Mouse (Mus musculus) hindbrain, embryonic 11.5 days (tissue): Measurements from ENCODE around the gene Rhox3g. TPM values are rescaled to one million over a fixed set of nuclear protein-coding genes. Genes with fewer than 3 reads are reported as not detected.
"Not testable (repeated sequence)": the region's sequence is repeated elsewhere in the genome, so short reads cannot be mapped to it uniquely, and the experiment has no call there.

ENCODE experiments used
- ATAC-seq: fragments of 200-750 bp; cut with Nextera tagmentation; 2 replicates; pipeline ENCODE4 v1.8.0; 2017; ENCODE audit warnings: mild to moderate bottlenecking, moderate TSS enrichment, moderate library complexity; ENCODE audit not compliant: low FRiP score
- DNase-seq: peaks from one replicate; pipeline ENCODE4 v3.0.0-alpha.2; 2015; ENCODE audit warnings: low spot score
- H3K27ac ChIP-seq: fragments of 300-500 bp; sonication (generic); 2 replicates; pipeline ENCODE4 v1.5.1; 2014; ENCODE audit warnings: mild to moderate bottlenecking, low read depth, low read length
- H3K27me3 ChIP-seq: fragments of 300-500 bp; sonication (generic); 2 replicates; pipeline ENCODE4 v1.6.1; 2014; ENCODE audit warnings: mild to moderate bottlenecking, low read length, moderate library complexity, mixed read lengths; ENCODE audit not compliant: control insufficient read depth, insufficient read depth
- H3K36me3 ChIP-seq: fragments of 300-500 bp; sonication (generic); 2 replicates; pipeline ENCODE4 v1.6.1; 2014; ENCODE audit warnings: mild to moderate bottlenecking, low read length, moderate library complexity, mixed read lengths; ENCODE audit not compliant: control insufficient read depth, insufficient read depth
- H3K4me1 ChIP-seq: fragments of 300-500 bp; sonication (generic); replicated peaks from 2 replicates; pipeline ENCODE4 v1.6.1; 2014; ENCODE audit warnings: low read length, mixed read lengths; ENCODE audit not compliant: control insufficient read depth, insufficient read depth
- H3K4me2 ChIP-seq: fragments of 300-500 bp; sonication (generic); replicated peaks from 2 replicates; pipeline ENCODE4 v1.6.1; 2014; ENCODE audit warnings: mild to moderate bottlenecking, low read depth, low read length
- H3K4me3 ChIP-seq: fragments of 300-500 bp; sonication (generic); 2 replicates; pipeline ENCODE4 v1.5.1; 2014; ENCODE audit warnings: low read depth, low read length
- H3K9ac ChIP-seq: fragments of 300-500 bp; sonication (generic); 2 replicates; pipeline ENCODE4 v1.6.1; 2014; ENCODE audit warnings: low read depth, low read length
- H3K9me3 ChIP-seq: fragments of 300-500 bp; sonication (generic); 2 replicates; pipeline ENCODE4 v1.6.1; 2016; ENCODE audit warnings: low read length; ENCODE audit not compliant: control insufficient read depth
- WGBS: fragments of 180-500 bp; shearing (Covaris S2); extraction: QIAGEN DNeasy Blood & Tissue Kit; methylation state at CpG from one replicate; pipeline ENCODE4 v1.1.7; 2014; 5-methylcytosine and 5-hydroxymethylcytosine counted together
- polyA plus RNA-seq: library from polyadenylated mRNA; unstranded; fragments of >200 nt; fragmentation: Nextera tagmentation; extraction: Ambion mirVana; gene quantifications from 2 replicates; pipeline ENCODE4 v1.2.1, GENCODE M21; 2014

Gene Rhox3g
- not detected in 2 replicates for polyA plus RNA-seq

DNA sequence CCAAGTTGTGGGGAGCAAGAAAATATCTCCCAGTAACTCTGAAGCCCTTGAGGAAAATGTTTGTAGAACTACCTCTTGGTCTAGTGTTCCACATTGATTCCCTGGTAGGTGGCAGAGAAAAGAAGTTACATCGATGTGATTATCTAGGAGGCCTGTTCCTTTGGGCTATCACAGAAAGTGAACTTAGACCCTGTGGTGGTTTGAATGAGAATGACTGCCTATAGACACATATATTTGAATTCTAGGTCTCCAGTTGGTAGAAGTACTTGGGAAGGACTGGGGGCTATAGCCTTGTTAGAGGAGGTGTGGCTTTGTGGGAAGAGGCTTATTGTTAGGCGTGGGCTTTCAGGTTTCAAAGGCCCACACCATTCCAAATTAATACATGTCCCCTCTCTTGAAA is at the start of gene Rhox3g:
Gene Rhox3g (minus strand): TSS at position 101 of the 400 bp plus-strand sequence.
- not testable (repeated sequence) for H3K9ac ChIP-seq, H3K9me3 ChIP-seq

DNA sequence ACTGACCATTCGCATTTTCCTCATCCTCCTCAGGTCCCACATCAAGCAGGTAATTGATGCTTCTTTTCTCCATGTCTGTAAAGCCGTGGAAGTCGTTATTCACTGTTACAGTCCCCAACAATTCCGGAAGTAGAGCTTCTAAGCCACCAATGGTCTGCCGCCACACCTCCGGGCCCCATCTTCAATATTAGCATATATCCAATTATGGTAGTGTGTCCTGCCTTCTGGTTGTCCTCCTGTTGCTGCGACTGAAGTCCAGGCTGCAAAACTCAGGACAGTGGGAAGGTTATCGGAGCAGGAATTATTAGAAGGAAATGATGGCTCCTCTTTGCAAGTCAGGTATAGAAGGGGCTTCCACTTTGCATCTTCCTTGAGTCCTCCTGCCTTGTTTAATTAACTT is 44.8 kb upstream of the Rhox3g start, which contains the start of gene Rhox2h:
Gene Rhox2h (minus strand): TSS at position 101 of the 400 bp plus-strand sequence.
- WGBS, result 88% methylated on average over 8 of the region's 8 CpGs
- H3K27me3 ChIP-seq, H3K4me1 ChIP-seq, ATAC-seq, H3K9ac ChIP-seq, H3K36me3 ChIP-seq, H3K27ac ChIP-seq, H3K4me3 ChIP-seq, H3K9me3 ChIP-seq, DNase-seq, H3K4me2 ChIP-seq: not testable (repeated sequence)

More for the DNA sequence above, at the start of gene Rhox3g:
- ATAC-seq, H3K4me1 ChIP-seq, H3K27me3 ChIP-seq, DNase-seq, H3K4me3 ChIP-seq, H3K36me3 ChIP-seq, H3K4me2 ChIP-seq, H3K27ac ChIP-seq: not testable (repeated sequence)
- WGBS, result 92% methylated on average over 2 of the region's 2 CpGs

DNA sequence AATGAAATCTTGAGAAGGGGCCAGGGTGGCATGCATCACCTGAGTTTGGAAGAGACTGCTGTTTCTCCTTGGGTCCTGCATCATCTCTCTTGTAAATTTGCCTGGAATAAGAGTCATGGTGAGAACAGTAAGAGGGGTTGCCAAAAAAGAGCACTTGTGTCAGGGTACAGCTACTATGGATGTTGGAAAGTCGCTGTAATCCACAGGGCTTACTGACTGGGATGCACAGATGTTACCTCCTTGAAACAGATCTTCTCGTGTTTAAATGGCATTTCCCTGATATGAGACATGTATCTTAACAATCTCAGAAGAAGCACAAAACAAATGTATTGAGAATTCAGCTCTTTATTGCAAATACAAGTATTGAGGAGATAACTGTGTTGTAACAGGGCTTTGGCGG is 40.3 kb upstream of the Rhox3g start, which contains the start of gene Rhox3h:
Gene Rhox3h (minus strand): TSS at position 101 of the 400 bp plus-strand sequence.
- not testable (repeated sequence) for H3K36me3 ChIP-seq, H3K4me2 ChIP-seq, H3K27me3 ChIP-seq, H3K9me3 ChIP-seq, ATAC-seq, H3K27ac ChIP-seq, H3K9ac ChIP-seq, DNase-seq, H3K4me3 ChIP-seq, H3K4me1 ChIP-seq
- no CpG with 5 or more reads among the region's 3 CpGs for WGBS

DNA sequence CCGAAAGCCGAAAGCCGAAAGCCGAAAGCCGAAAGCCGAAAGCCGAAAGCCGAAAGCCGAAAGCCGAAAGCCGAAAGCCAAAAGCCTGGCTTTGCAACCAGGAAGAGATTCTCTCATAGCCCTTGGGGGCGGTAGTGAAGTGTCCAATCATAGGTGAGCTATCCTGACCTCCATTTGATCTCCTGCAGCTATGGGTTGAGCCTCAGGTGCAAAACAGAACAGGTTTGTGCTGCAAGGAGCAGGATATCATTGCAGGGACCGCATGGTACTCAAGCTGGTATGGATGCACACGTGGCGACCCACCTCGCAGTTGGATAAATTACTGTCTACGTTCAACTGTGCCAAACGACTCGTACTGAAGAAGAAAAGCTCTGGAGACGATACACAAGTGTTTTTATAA is 22.8 kb upstream of the Rhox3g start, which contains the start of gene Rhox4g:
Gene Rhox4g (minus strand): TSS at position 101 of the 400 bp plus-strand sequence.
- not testable (repeated sequence) for H3K27ac ChIP-seq, H3K36me3 ChIP-seq, H3K4me2 ChIP-seq, H3K27me3 ChIP-seq, H3K9ac ChIP-seq, H3K4me3 ChIP-seq, ATAC-seq, DNase-seq, H3K9me3 ChIP-seq, H3K4me1 ChIP-seq
- 91% methylated on average over 9 of the region's 20 CpGs for WGBS

DNA sequence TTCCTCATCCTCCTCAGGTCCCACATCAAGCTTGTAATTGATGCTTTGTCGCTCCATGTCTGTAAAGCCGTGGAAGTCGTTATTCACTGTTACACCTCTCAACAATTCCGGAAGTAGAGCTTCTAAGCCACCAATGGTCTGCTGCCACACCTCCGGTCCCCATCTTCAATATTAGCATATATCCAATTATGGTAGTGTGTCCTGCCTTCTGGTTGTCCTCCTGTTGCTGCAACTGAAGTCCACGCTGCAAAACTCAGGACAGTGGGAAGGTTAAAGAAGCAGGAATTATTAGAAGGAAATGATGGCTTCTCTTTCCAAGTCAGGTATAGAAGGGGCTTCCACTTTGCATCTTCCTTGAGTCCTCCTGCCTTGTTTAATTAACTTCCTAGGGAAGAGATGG is 15.0 kb upstream of the Rhox3g start, which contains the start of gene Rhox2g:
Gene Rhox2g (minus strand): TSS at position 101 of the 400 bp plus-strand sequence.
- 91% methylated on average over 6 of the region's 6 CpGs for WGBS
- H3K4me2 ChIP-seq, H3K36me3 ChIP-seq, H3K9me3 ChIP-seq, H3K27ac ChIP-seq, H3K9ac ChIP-seq, H3K4me3 ChIP-seq, H3K27me3 ChIP-seq, DNase-seq, H3K4me1 ChIP-seq, ATAC-seq: not testable (repeated sequence)

DNA sequence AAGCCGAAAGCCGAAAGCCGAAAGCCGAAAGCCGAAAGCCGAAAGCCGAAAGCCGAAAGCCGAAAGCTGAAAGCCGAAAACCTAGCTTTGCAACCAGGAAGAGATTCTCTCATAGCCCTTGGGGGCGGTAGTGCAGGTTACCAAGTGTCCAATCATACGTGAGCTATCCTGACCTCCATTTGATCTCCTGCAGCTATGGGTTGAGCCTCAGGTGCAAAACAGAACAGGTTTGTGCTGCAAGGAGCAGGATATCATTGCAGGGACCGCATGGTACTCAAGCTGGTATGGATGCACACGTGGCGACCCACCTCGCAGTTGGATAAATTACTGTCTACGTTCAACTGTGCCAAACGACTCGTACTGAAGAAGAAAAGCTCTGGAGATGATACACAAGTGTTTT is 20.8 kb downstream of the Rhox3g start, which contains the start of gene Rhox4f:
Gene Rhox4f (minus strand): TSS at position 101 of the 400 bp plus-strand sequence.
- not testable (repeated sequence) for DNase-seq, ATAC-seq
- WGBS, result 93% methylated on average over 12 of the region's 19 CpGs

DNA sequence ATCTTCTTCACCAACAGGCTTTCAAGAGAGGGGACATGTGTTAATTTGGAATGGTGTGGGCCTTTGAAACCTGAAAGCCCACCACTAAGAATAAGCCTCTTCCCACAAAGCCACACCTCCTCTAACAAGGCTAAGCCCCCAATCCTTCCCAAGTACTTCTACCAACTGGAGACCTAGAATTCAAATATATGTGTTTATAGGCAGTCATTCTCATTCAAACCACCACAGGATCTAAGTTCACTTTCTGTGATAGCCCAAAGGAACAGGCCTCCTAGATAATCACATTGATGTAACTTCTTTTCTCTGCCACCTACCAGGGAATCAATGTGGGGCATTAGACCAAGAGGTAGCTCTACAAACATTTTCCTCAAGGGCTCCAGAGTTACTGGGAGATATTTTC is 47.7 kb downstream of the Rhox3g start, which contains the start of gene Rhox3f:
Gene Rhox3f (plus strand): TSS at position 301 of the 400 bp plus-strand sequence.
- DNase-seq, H3K27ac ChIP-seq, H3K36me3 ChIP-seq, H3K9me3 ChIP-seq, H3K4me2 ChIP-seq, ATAC-seq, H3K4me1 ChIP-seq, H3K27me3 ChIP-seq, H3K9ac ChIP-seq, H3K4me3 ChIP-seq: not testable (repeated sequence)

More for the DNA sequence above, 20.8 kb downstream of the Rhox3g start, which contains the start of gene Rhox4f:
- not testable (repeated sequence) for H3K4me1 ChIP-seq, H3K27me3 ChIP-seq, H3K9me3 ChIP-seq, H3K9ac ChIP-seq, H3K36me3 ChIP-seq, H3K4me2 ChIP-seq, H3K4me3 ChIP-seq, H3K27ac ChIP-seq

Other genes starting within 250 kb of the Rhox3g start
- not detected in 2 replicates for gene Rhox3a2, start 248.6 kb downstream of the Rhox3g start, polyA plus RNA-seq
- 4.2 TPM in 2 replicates for gene Rhox4a2, start 237.8 kb downstream of the Rhox3g start, polyA plus RNA-seq
- 0.85 TPM in 1 of 2 replicates, not detected in the other for gene Rhox2b, start 216.5 kb downstream of the Rhox3g start, polyA plus RNA-seq
- 0.91 and 1.5 TPM in 2 replicates for gene Rhox4b, start 196.1 kb downstream of the Rhox3g start, polyA plus RNA-seq
- gene Rhox2c, start 174.9 kb downstream of the Rhox3g start, polyA plus RNA-seq, result 2.4 and 4.1 TPM in 2 replicates
- gene Rhox3c, start 170.0 kb downstream of the Rhox3g start, polyA plus RNA-seq, result not detected in 2 replicates
- 0.37 TPM in 1 of 2 replicates, not detected in the other for gene Rhox4c, start 148.3 kb downstream of the Rhox3g start, polyA plus RNA-seq
- gene Rhox2d, start 135.2 kb downstream of the Rhox3g start, polyA plus RNA-seq, result 0.43 TPM in 1 of 2 replicates, not detected in the other
- 0.21 TPM in 1 of 2 replicates, not detected in the other for gene Rhox4d, start 114.3 kb downstream of the Rhox3g start, polyA plus RNA-seq
- gene Rhox2e, start 98.2 kb downstream of the Rhox3g start, polyA plus RNA-seq, result 0.25 and 0.85 TPM in 2 replicates
- gene Rhox3e, start 86.6 kb downstream of the Rhox3g start, polyA plus RNA-seq, result not detected in 2 replicates
- not detected in 2 replicates for gene Rhox4e, start 71.2 kb downstream of the Rhox3g start, polyA plus RNA-seq
- 0.31 and 0.89 TPM in 2 replicates for gene Rhox2f, start 57.2 kb downstream of the Rhox3g start, polyA plus RNA-seq
- not detected in 2 replicates for gene Rhox3f, start 47.6 kb downstream of the Rhox3g start, polyA plus RNA-seq
- gene Rhox4f, start 20.9 kb downstream of the Rhox3g start, polyA plus RNA-seq, result 0.46 TPM in 1 of 2 replicates, not detected in the other
- not detected in 2 replicates for gene Rhox2g, start 14.9 kb upstream of the Rhox3g start, polyA plus RNA-seq
- gene Rhox4g, start 22.7 kb upstream of the Rhox3g start, polyA plus RNA-seq, result not detected in 2 replicates
- gene Rhox3h, start 40.2 kb upstream of the Rhox3g start, polyA plus RNA-seq, result not detected in 2 replicates
- not detected in 2 replicates for gene Rhox2h, start 44.7 kb upstream of the Rhox3g start, polyA plus RNA-seq
- gene Rhox5, start 176.2 kb upstream of the Rhox3g start, polyA plus RNA-seq, result 0.82 and 1.4 TPM in 2 replicates
- not detected in 2 replicates for gene Rhox6, start 198.3 kb upstream of the Rhox3g start, polyA plus RNA-seq
- not detected in 2 replicates for gene Rhox7a, start 203.1 kb upstream of the Rhox3g start, polyA plus RNA-seq